Comparison of ENCODE assay signal across 8 mouse cellular contexts in the genomic region with DNA sequence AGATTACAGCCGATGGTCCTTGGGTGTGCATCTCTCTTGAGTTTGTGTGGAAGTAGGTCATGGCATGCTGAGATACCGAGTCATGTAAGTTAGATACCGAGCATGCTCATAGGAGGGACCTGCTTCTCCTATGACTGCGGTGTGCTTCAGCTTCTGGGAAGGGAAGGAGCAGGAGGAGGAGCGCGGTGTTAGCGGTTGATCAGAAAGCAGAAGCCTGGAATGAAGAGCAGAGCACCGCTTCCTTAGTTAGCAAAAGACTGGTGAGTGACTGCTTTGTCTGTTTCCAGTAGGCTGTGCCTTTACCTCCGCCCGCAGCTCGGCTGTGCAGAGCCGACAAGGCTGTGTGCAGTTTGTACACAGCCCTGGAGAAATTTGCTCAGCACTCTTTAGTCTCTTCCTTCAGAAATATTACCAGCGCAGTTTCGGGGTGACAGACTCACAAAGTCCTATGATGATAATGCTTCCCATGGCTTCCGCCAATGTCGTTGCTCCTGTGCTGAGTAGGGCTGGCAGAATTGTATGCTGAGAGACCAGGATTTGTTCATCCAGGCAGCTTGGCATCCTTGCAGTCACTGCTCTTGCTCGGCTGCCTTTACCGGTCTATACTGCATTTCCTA.
DNase-seq lines count a peak whose midpoint lies in the region; ATAC-seq lines count a peak whose summit lies in the region.

No protein-coding gene starts in this region.

- WGBS in kidney, embryonic 14.5 days, result 83% methylated on average over 18 of the region's 18 CpGs
- WGBS in heart, embryonic 16.5 days, result 62% methylated on average over 18 of the region's 18 CpGs
- 84% methylated on average over 18 of the region's 18 CpGs for WGBS in neural tube, embryonic 14.5 days

- H3K4me3 ChIP-seq in kidney, embryonic 14.5 days (ENCODE audit: low read length), result no peak overlapping the region
- peak overlapping the region; percentile 26 for H3K4me3 ChIP-seq in heart, embryonic 16.5 days (ENCODE audit: low read length)
- H3K4me3 ChIP-seq in neural tube, embryonic 14.5 days (ENCODE audit: low read depth, low read length), result no peak overlapping the region

- H3K9me3 ChIP-seq in kidney, embryonic 14.5 days (ENCODE audit: control insufficient read depth, low read length), result no peaks in the 10 kb centered on the region
- H3K9me3 ChIP-seq in heart, embryonic 16.5 days (replicated peaks; ENCODE audit: control insufficient read depth, low read length), result no peaks in the 10 kb centered on the region
- H3K9me3 ChIP-seq in neural tube, embryonic 14.5 days (ENCODE audit: control insufficient read depth, low read length), result no peaks in the 10 kb centered on the region

- no peak overlapping the region; the same call in 1 of the 2 replicates for H3K27ac ChIP-seq in kidney, embryonic 14.5 days (ENCODE audit: low read depth, low read length)
- peak overlapping the region; percentile 56 for H3K27ac ChIP-seq in heart, embryonic 16.5 days (ENCODE audit: low read length)
- no peak overlapping the region for H3K27ac ChIP-seq in neural tube, embryonic 14.5 days (ENCODE audit: low read depth, low read length)

- H3K4me1 ChIP-seq in kidney, embryonic 14.5 days (ENCODE audit: control insufficient read depth, insufficient read depth, low read length), result 0 out of 2 replicates have a peak, but pooled peaks cover 2% of the 10 kb centered on the region
- peaks cover 19% of the 10 kb centered on the region for H3K4me1 ChIP-seq in heart, embryonic 16.5 days (ENCODE audit: control insufficient read depth, insufficient read depth, low read length)
- peaks cover 8% of the 10 kb centered on the region; the same call in 1 of the 2 replicates for H3K4me1 ChIP-seq in neural tube, embryonic 14.5 days (ENCODE audit: control insufficient read depth, insufficient read depth, low read length)

- no peak for DNase-seq in kidney, postnatal 36 days
- peak; percentile 51 for DNase-seq in cerebellum, adult 11 months
- DNase-seq in kidney, postnatal 4 days, result no peak
- no peak for DNase-seq in gastrocnemius, adult 8-10 months (ENCODE audit: low spot score in 2 of 2)
- no peak for DNase-seq in yolk sac, embryonic 10.5 days (ENCODE audit: low spot score)

- ATAC-seq in kidney, embryonic 14.5 days (ENCODE audit: low FRiP score, low TSS enrichment), result 0 out of 2 replicates have a peak, but pooled peaks have one; percentile 29
- peak; percentile 49; the same call in 1 of the 2 replicates for ATAC-seq in heart, embryonic 16.5 days (replicated peaks; ENCODE audit: extremely low read depth, insufficient read depth, low FRiP score)
- ATAC-seq in neural tube, embryonic 14.5 days (ENCODE audit: low read depth), result peak; percentile 28; the same call in 1 of the 2 replicates

- no peaks in the 10 kb centered on the region for H3K36me3 ChIP-seq in kidney, embryonic 14.5 days (ENCODE audit: control insufficient read depth, insufficient read depth, low read length)
- no peaks in the 10 kb centered on the region; the same call in 1 of the 2 replicates for H3K36me3 ChIP-seq in heart, embryonic 16.5 days (ENCODE audit: control insufficient read depth, insufficient read depth)
- no peaks in the 10 kb centered on the region for H3K36me3 ChIP-seq in neural tube, embryonic 14.5 days (ENCODE audit: control insufficient read depth, insufficient read depth, low read length)

- no peaks in the 10 kb centered on the region for H3K27me3 ChIP-seq in kidney, embryonic 14.5 days (ENCODE audit: control insufficient read depth, insufficient read depth, low read length)
- H3K27me3 ChIP-seq in heart, embryonic 16.5 days (ENCODE audit: control insufficient read depth, insufficient read depth, low read length), result no peaks in the 10 kb centered on the region
- no peaks in the 10 kb centered on the region for H3K27me3 ChIP-seq in neural tube, embryonic 14.5 days (ENCODE audit: control insufficient read depth, insufficient read depth, low read length)

- H3K9ac ChIP-seq in kidney, embryonic 14.5 days (ENCODE audit: low read depth, low read length), result no peak overlapping the region
- H3K9ac ChIP-seq in heart, embryonic 16.5 days (ENCODE audit: low read length), result peak overlapping the region; percentile 59
- H3K9ac ChIP-seq in neural tube, embryonic 14.5 days (replicated peaks; ENCODE audit: low read depth, low read length), result no peak overlapping the region

- no peak overlapping the region for H3K4me2 ChIP-seq in kidney, embryonic 14.5 days (replicated peaks; ENCODE audit: low read depth, low read length)
- peak overlapping the region; percentile 57 for H3K4me2 ChIP-seq in heart, embryonic 16.5 days (ENCODE audit: low read depth, low read length)
- H3K4me2 ChIP-seq in neural tube, embryonic 14.5 days (ENCODE audit: low read depth, low read length), result no peak overlapping the region
